Mouse (Mus musculus): ENCODE results near the gene D13Ertd608e. TPM values are rescaled to one million over a fixed set of nuclear protein-coding genes. Genes with fewer than 3 reads are reported as not detected.
A peak's percentile ranks its signal among the peaks of the same experiment; 100 is the strongest.
"Not testable (repeated sequence)": the region's sequence is repeated elsewhere in the genome, so short reads cannot be mapped to it uniquely, and the experiment has no call there.

Gene D13Ertd608e
- total RNA-seq (2021), result not detected
- long read RNA-seq, experiment 1, result 0 reads
- long read RNA-seq, experiment 2, result 0 reads

DNA sequence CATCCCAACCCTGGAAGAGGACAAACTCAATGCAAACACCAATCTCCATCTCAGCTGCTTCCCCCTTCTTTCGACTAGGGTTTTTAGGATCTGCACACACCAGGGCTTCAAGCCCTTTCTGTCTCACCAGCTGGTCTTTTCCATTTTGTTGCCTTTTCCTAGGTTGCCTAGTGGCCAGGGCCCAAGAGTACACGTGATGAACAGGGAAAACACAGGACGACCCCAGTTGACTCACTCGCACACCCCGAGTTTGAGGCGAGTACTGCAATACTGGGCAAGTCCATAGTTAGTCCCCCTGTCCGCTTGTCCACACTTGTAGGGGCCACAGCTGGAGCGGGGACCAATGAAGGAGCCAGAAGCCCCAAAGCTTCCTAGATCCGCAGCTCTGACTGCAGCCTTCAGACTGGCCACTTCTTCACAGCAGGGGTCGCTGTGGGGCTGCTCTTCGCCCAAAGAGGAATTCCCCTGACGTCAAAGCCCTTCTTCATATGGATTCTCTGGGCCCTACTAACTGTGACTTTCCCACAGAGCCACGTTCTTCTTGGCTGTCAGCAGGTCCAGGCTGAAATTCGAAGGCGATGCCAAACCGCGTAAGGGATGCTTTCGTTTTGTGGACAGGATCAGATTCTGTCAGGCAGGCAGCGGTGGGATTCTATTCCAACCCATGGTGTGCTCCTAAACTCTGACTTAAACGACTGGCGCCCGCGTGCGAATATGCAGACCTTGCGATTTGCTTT, at the start of gene D13Ertd608e:
Gene D13Ertd608e, plus strand, starts transcription at position 687 of the 737 bp plus-strand sequence.
- H3K27ac ChIP-seq, result not testable (repeated sequence)
- TF ChIP-seq CTCF (conservative IDR thresholded peaks at IDR 0.05), result peak; percentile 64
- H3K4me3 ChIP-seq, result peak within 1 kb of the TSS; percentile 41; the same call in 1 of the 2 replicates
- peak in 1 of 2 experiments; percentile 32 for DNase-seq (ENCODE audit: low spot score in 2 of 2)

- no peak for TF ChIP-seq CTCF (conservative IDR thresholded peaks at IDR 0.05)
- H3K4me3 ChIP-seq, result peak overlapping the region; percentile 91
- peak; percentile 68 to 69 for DNase-seq (ENCODE audit: low spot score in 2 of 2)
- H3K27ac ChIP-seq, result peak overlapping the region; percentile 98
Measured at GRCm38 (mm10) chr13:119789851-119790717, 45.7 kb upstream of the D13Ertd608e start.

- H3K27ac ChIP-seq, result peak within 1 kb of the TSS; percentile 98
- TF ChIP-seq CTCF (conservative IDR thresholded peaks at IDR 0.05), result peak; percentile 49
- DNase-seq (ENCODE audit: low spot score in 2 of 2), result peak; percentile 94 to 95
- H3K4me3 ChIP-seq, result peak within 1 kb of the TSS; percentile 91
Measured at GRCm38 (mm10) chr13:119790761-119791579, 44.8 kb upstream of the D13Ertd608e start, which contains the start of gene Zfp131. Gene Zfp131 (minus strand): TSS chr13:119790889.

- TF ChIP-seq CTCF (conservative IDR thresholded peaks at IDR 0.05), result no peak
- DNase-seq (ENCODE audit: low spot score in 2 of 2), result no peak
- Histone ChIP-seq H3K4me3 (peak overlapping the region; percentile 91), H3K27ac (peak overlapping the region; percentile 98)
Measured at GRCm38 (mm10) chr13:119791580-119792135, 44.1 kb upstream of the D13Ertd608e start.

GRCm38 (mm10) chr13:119792791-119793404, 42.9 kb upstream of the D13Ertd608e start:
- Histone ChIP-seq H3K27ac (no peak overlapping the region), H3K4me3 (no peak overlapping the region)
- no peak for TF ChIP-seq CTCF (conservative IDR thresholded peaks at IDR 0.05)
- DNase-seq (ENCODE audit: low spot score in 2 of 2), result no peak

- Histone ChIP-seq H3K27ac (no peak overlapping the region), H3K4me3 (no peak overlapping the region)
- no peak for TF ChIP-seq CTCF (conservative IDR thresholded peaks at IDR 0.05)
- no peak for DNase-seq (ENCODE audit: low spot score in 2 of 2)
Measured at GRCm38 (mm10) chr13:119797656-119798055, 38.1 kb upstream of the D13Ertd608e start.

DNA sequence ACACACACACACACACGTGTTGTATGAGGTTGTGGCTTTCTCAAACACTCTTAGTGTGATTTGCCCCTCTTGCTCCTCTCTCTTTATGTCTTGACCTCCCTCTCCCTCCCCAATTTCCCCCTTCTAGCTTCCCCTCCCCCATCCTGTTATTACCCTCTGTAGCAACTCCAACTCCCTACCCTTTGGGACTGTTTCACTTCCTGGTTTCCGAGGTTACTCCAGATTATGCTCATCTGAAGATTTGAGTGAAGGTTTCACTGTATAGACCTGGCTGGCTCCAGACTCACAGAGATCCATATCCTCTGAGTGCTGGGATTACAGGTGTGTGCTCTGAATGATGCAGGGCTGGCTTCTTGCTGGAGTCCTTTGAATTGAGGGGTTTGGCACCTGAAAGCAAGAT, 26.9 kb upstream of the D13Ertd608e start:
- H3K4me3 ChIP-seq, result no peak overlapping the region
- TF ChIP-seq CTCF (conservative IDR thresholded peaks at IDR 0.05), result no peak
- DNase-seq (ENCODE audit: low spot score in 2 of 2), result no peak
- H3K27ac ChIP-seq, result no peak overlapping the region

DNA sequence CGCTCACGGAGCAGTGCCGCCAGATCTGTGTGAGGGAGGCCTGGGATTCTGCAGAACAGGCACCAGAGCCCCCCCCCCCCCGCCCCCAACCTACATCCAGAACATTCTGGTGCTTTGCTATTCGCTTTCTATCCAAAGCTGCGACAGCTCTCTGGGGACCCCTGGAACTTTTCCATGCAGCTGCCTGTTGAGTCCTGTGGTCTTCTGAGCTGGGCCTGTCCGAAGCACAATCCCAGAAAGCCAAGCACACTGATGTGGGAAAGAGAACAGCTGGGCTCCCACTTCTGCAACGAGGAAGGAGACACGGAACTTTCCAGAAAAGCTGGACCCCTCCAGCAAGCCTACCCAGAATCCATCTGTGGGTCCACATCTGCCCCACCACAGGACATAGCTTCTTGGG, 25.8 kb upstream of the D13Ertd608e start:
- Histone ChIP-seq H3K27ac (no peak overlapping the region), H3K4me3 (no peak overlapping the region)
- DNase-seq (ENCODE audit: low spot score in 2 of 2), result no peak
- TF ChIP-seq CTCF (conservative IDR thresholded peaks at IDR 0.05), result no peak

- Histone ChIP-seq H3K27ac (no peak overlapping the region), H3K4me3 (no peak overlapping the region)
- no peak for DNase-seq (ENCODE audit: low spot score in 2 of 2)
- no peak for TF ChIP-seq CTCF (conservative IDR thresholded peaks at IDR 0.05)
Measured at GRCm38 (mm10) chr13:119816798-119817197, 19.0 kb upstream of the D13Ertd608e start.

DNA sequence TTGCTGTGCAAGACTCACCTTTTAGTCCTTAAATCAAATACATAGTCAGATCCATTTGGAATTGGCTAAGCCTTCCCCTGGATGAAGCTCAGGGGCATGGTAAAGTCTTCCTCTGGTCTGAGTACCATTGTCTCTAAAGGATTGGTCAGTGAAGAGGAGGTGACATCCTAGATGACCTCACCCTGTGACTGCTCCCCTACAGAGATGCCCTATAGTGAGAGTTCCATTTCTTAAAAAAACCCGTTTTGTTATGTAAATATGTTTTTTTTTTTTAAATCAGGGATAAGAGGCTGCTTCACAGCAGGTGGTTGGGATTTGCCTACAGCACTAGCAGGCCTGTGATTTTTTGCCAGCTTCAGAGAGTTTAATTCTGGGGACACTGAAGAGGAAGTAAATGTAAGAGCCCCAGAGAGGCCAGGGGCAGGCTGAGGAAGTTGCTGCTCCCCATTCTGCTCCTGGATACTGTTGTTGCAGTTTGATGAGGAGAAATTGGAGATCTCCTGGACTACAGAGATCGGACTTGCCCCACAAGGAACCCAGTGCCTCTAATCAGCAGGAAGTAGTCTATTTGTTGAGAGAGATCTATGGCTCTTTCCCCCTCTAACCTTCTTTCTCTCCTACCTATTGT, 18.1 kb upstream of the D13Ertd608e start:
- Histone ChIP-seq H3K27ac (no peak overlapping the region), H3K4me3 (no peak overlapping the region)
- no peak for TF ChIP-seq CTCF (conservative IDR thresholded peaks at IDR 0.05)
- no peak for DNase-seq (ENCODE audit: low spot score in 2 of 2)

DNA sequence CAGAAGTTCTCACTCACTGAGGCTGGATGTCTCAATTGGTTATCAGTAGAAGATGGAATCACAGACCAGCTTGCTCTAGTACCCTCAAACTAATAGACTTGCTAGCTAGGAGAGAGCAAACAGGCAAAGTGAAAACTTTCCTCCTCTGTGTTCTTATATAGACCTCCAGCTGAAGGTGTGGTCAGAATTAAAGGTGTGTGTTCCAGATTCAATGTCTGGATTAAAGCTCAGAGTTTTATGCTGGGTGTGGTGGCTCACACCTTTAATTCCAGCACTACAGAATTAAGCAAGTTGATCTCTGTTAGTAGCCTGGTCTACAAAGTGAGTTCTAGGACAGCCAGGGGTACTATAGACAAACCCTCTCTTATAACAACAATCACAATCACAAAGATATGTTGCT, 5.7 kb upstream of the D13Ertd608e start, which contains the start of gene AF067063:
Gene AF067063, minus strand, starts transcription at position 101 of the 400 bp plus-strand sequence.
- not testable (repeated sequence) for H3K27ac ChIP-seq; H3K4me3 ChIP-seq; DNase-seq (ENCODE audit: low spot score in 2 of 2)
